Comparison of ENCODE assay signal across 9 mouse cellular contexts in genomic region chr1:58587491-58587890, GRCm38 (mm10). TPM values are rescaled to one million over a fixed set of nuclear protein-coding genes. Genes with fewer than 3 reads are reported as not detected.
A peak's percentile ranks its signal among the peaks of the same experiment; 100 is the strongest.
DNase-seq lines count a peak whose midpoint lies in the region; ATAC-seq and TF ChIP-seq lines count a peak whose summit lies in the region.
"Had no signal": no experiment of that assay in that cellular context is flagged by ENCODE, and none has a peak within 500 bp of the region (broad histone marks: within the 10 kb centered on the region; RNA-seq: fewer than 3 reads in every experiment).

No protein-coding gene starts in this region.

- no peak for DNase-seq in intestine, embryonic 14.5 days (ENCODE audit: low spot score)
- DNase-seq in hindbrain, embryonic 11.5 days (ENCODE audit: low spot score): no peak
- no peak for DNase-seq in c-Kit-positive CD71-positive TER-119-positive erythroid progenitor cells, embryonic 14.5 days (ENCODE audit: low spot score)
- DNase-seq in thymus, postnatal 10 days (ENCODE audit: low spot score in 2 of 2): no peak
- DNase-seq: cerebellum, adult 11 months had no signal

- peak overlapping the region; percentile 86 for H3K4me2 ChIP-seq in intestine, embryonic 14.5 days (ENCODE audit: low read length)
- no peak overlapping the region for H3K4me2 ChIP-seq in intestine, embryonic 16.5 days (ENCODE audit: low read depth, low read length)
- no peak overlapping the region for H3K4me2 ChIP-seq in hindbrain, embryonic 11.5 days (replicated peaks; ENCODE audit: low read depth, low read length)

- H3K36me3 ChIP-seq in intestine, embryonic 14.5 days (ENCODE audit: control insufficient read depth, insufficient read depth, low read length): peaks cover 15% of the 10 kb centered on the region
- H3K36me3 ChIP-seq in intestine, embryonic 16.5 days (ENCODE audit: control insufficient read depth, insufficient read depth, low read length): no peaks in the 10 kb centered on the region
- H3K36me3 ChIP-seq in hindbrain, embryonic 11.5 days (ENCODE audit: control insufficient read depth, insufficient read depth, low read length): no peaks in the 10 kb centered on the region
- no peaks in the 10 kb centered on the region; the same call in 1 of the 2 replicates for H3K36me3 ChIP-seq in macrophage (ENCODE audit: inconsistent target)

- H3K27ac ChIP-seq in intestine, embryonic 14.5 days (ENCODE audit: low read depth): no peak overlapping the region
- no peak overlapping the region for H3K27ac ChIP-seq in intestine, embryonic 16.5 days (ENCODE audit: low read length)
- H3K27ac ChIP-seq in cortical plate, adult 2 months (ENCODE audit: insufficient read depth, low read length): no peak overlapping the region
- H3K27ac ChIP-seq in hindbrain, embryonic 11.5 days (ENCODE audit: low read depth, low read length): no peak overlapping the region
- H3K27ac ChIP-seq in macrophage: no peak overlapping the region

- no peak overlapping the region; the same call in 1 of the 2 replicates for H3K9ac ChIP-seq in intestine, embryonic 14.5 days (ENCODE audit: low read length)
- no peak overlapping the region for H3K9ac ChIP-seq in intestine, embryonic 16.5 days (ENCODE audit: low read depth, low read length)
- no peak overlapping the region for H3K9ac ChIP-seq in hindbrain, embryonic 11.5 days (ENCODE audit: low read depth, low read length)

- H3K4me3 ChIP-seq in intestine, embryonic 14.5 days (ENCODE audit: low read depth, low read length): peak overlapping the region; percentile 99; the same call in 1 of the 2 replicates
- H3K4me3 ChIP-seq in intestine, embryonic 16.5 days (ENCODE audit: low read length): no peak overlapping the region
- peak overlapping the region; percentile 89; the same call in 1 of the 2 replicates for H3K4me3 ChIP-seq in cortical plate, adult 2 months (ENCODE audit: insufficient read depth, low read length)
- H3K4me3 ChIP-seq in hindbrain, embryonic 11.5 days (ENCODE audit: low read depth, low read length): peak overlapping the region; percentile 82; the same call in 1 of the 2 replicates
- peak overlapping the region; percentile 97; the same call in 1 of the 2 replicates for H3K4me3 ChIP-seq in macrophage (ENCODE audit: inconsistent target)

- no peaks in the 10 kb centered on the region for H3K27me3 ChIP-seq in intestine, embryonic 14.5 days (replicated peaks; ENCODE audit: control insufficient read depth, insufficient read depth, low read length)
- H3K27me3 ChIP-seq in intestine, embryonic 16.5 days (replicated peaks; ENCODE audit: control insufficient read depth, insufficient read depth, low read length): no peaks in the 10 kb centered on the region
- H3K27me3 ChIP-seq in hindbrain, embryonic 11.5 days (ENCODE audit: control insufficient read depth, insufficient read depth, low read length): no peaks in the 10 kb centered on the region

- H3K79me2 ChIP-seq in macrophage (ENCODE audit: inconsistent target): peaks cover 95% of the 10 kb centered on the region

- no peak for ATAC-seq in intestine, embryonic 14.5 days (replicated peaks; ENCODE audit: low FRiP score, low TSS enrichment, low read depth)
- no peak for ATAC-seq in intestine, embryonic 16.5 days
- no peak for ATAC-seq in hindbrain, embryonic 11.5 days (ENCODE audit: low FRiP score)
- no peak for ATAC-seq in monocyte, adult 5-6 weeks (replicated peaks; ENCODE audit: insufficient number of reproducible peaks, low FRiP score, low TSS enrichment, poor library complexity, severe bottlenecking)

- H3K9me3 ChIP-seq in intestine, embryonic 14.5 days (ENCODE audit: control insufficient read depth, low read length): no peaks in the 10 kb centered on the region
- no peaks in the 10 kb centered on the region for H3K9me3 ChIP-seq in intestine, embryonic 16.5 days (ENCODE audit: control insufficient read depth, low read length)
- H3K9me3 ChIP-seq in hindbrain, embryonic 11.5 days (ENCODE audit: control insufficient read depth, low read length): no peaks in the 10 kb centered on the region

- TF ChIP-seq CTCF in cortical plate, adult 2 months (IDR thresholded peaks at IDR 0.05; ENCODE audit: extremely low read depth, insufficient read depth, low read length): no peak

- 83% methylated on average over 1 of the region's 1 CpGs for WGBS in intestine, embryonic 14.5 days
- WGBS in intestine, embryonic 16.5 days: 87% methylated on average over 1 of the region's 1 CpGs
- 90% methylated on average over 1 of the region's 1 CpGs for WGBS in hindbrain, embryonic 11.5 days
- WGBS in macrophage (ENCODE audit: missing documents): 100% methylated on average over 1 of the region's 1 CpGs

- H3K4me1 ChIP-seq in intestine, embryonic 14.5 days (replicated peaks; ENCODE audit: control insufficient read depth, insufficient read depth, low read length): peaks cover 10% of the 10 kb centered on the region
- peaks cover 7% of the 10 kb centered on the region; the same call in 1 of the 2 replicates for H3K4me1 ChIP-seq in intestine, embryonic 16.5 days (ENCODE audit: control insufficient read depth, insufficient read depth, low read length)
- peaks cover 1% of the 10 kb centered on the region; the same call in 1 of the 2 replicates for H3K4me1 ChIP-seq in cortical plate, adult 2 months (ENCODE audit: control insufficient read depth, insufficient read depth, low read length)
- H3K4me1 ChIP-seq in hindbrain, embryonic 11.5 days (replicated peaks; ENCODE audit: control insufficient read depth, insufficient read depth, low read length): no peaks in the 10 kb centered on the region

- TF ChIP-seq POLR2A in cortical plate, adult 2 months (IDR thresholded peaks at IDR 0.05; ENCODE audit: extremely low read depth, insufficient read depth, low read length): no peak

RNA-seq across cellular contexts. Expression of gene Ndufb3, which starts 1.3 kb away (rescaled TPM):
- polyA plus RNA-seq in intestine, embryonic 14.5 days (2014; fragmentation: Nextera tagmentation; extraction: Ambion mirVana): 175 and 192 TPM in 2 replicates
- polyA plus RNA-seq in intestine, embryonic 16.5 days (2015; fragmentation: Nextera tagmentation; extraction: Ambion mirVana): 197 and 198 TPM in 2 replicates
- polyA plus RNA-seq in cortical plate, adult 2 months (2012; rRNA removed): 227 and 228 TPM in 2 replicates
- polyA plus RNA-seq in hindbrain, embryonic 11.5 days (2014; fragmentation: Nextera tagmentation; extraction: Ambion mirVana): 150 and 164 TPM in 2 replicates
- total RNA-seq in macrophage (2018; cell fraction: chromatin; rRNA removed): 10 to 100 TPM in 1 of 26 experiments, 1 to 10 TPM in 24, not detected in 1; 1.9 to 17.3 (median 4.2) TPM
- 10 to 100 TPM; 62.3 to 95.8 (median 76.7) TPM for total RNA-seq in macrophage (2018; cell fraction: cytosol; rRNA removed)
- 10 to 100 TPM in 21 of 26 experiments, 1 to 10 TPM in 5; 6.8 to 39.5 (median 19.7) TPM for total RNA-seq in macrophage (2018; cell fraction: nucleus; rRNA removed)
- polyA plus RNA-seq in macrophage (2018): 85.2 to 98.8 TPM (median 85.7 TPM) in 3 replicates
- total RNA-seq in monocyte, adult 5-6 weeks (2017): 33.6 to 51.9 TPM (median 45.8 TPM) in 3 replicates

RNA-seq across cellular contexts. Expression of gene Fam126b, which starts 1.4 kb away (rescaled TPM):
- 9.1 and 9.2 TPM in 2 replicates for polyA plus RNA-seq in intestine, embryonic 14.5 days (2014; fragmentation: Nextera tagmentation; extraction: Ambion mirVana)
- 7.0 and 9.6 TPM in 2 replicates for polyA plus RNA-seq in intestine, embryonic 16.5 days (2015; fragmentation: Nextera tagmentation; extraction: Ambion mirVana)
- polyA plus RNA-seq in cortical plate, adult 2 months (2012; rRNA removed): 23.9 and 25.5 TPM in 2 replicates
- 8.5 and 9.1 TPM in 2 replicates for polyA plus RNA-seq in hindbrain, embryonic 11.5 days (2014; fragmentation: Nextera tagmentation; extraction: Ambion mirVana)
- total RNA-seq in macrophage (2018; cell fraction: chromatin; rRNA removed): 10 to 100 TPM in 20 of 26 experiments, 1 to 10 TPM in 6; 4.1 to 33.3 (median 18.8) TPM
- 1 to 10 TPM; 3.4 to 9.9 (median 6.8) TPM for total RNA-seq in macrophage (2018; cell fraction: cytosol; rRNA removed)
- 10 to 100 TPM in 18 of 26 experiments, 1 to 10 TPM in 8; 4.0 to 29.5 (median 13.5) TPM for total RNA-seq in macrophage (2018; cell fraction: nucleus; rRNA removed)
- polyA plus RNA-seq in macrophage (2018): 2.4 to 5.0 TPM (median 4.1 TPM) in 3 replicates
- total RNA-seq in monocyte, adult 5-6 weeks (2017): 11.6 to 17.6 TPM (median 14.9 TPM) in 3 replicates
